Mouse (Mus musculus): ENCODE measurements at regions not wholly inside any gene's neighbourhood (a gene's known extent, or its start where the extent isn't known, plus 50 kb on each side); places are given as distances from the start of the nearest gene placed in this dataset.

GRCm38 (mm10) chr3:15108239-15108934, 222.3 kb downstream of the Car2 start:
- TF ChIP-seq CTCF (IDR thresholded peaks at IDR 0.05; ENCODE audit: low read depth) (no peak), EP300 (IDR thresholded peaks at IDR 0.05; ENCODE audit: low read depth) (no peak)
